Mouse (Mus musculus) olfactory bulb, adult 2 months (tissue): ENCODE results near the gene Tacc3.

Experiments used
- CTCF ChIP-seq: fragments of 200-500 bp; IDR thresholded peaks from 2 replicates; pipeline ENCODE4 v1.5.1; 2012; ENCODE audit warnings: low read depth, mild to moderate bottlenecking, low read length, moderate library complexity; ENCODE audit not compliant: insufficient read depth
- POLR2A ChIP-seq: fragments of 200-500 bp; IDR thresholded peaks from 2 replicates; pipeline ENCODE4 v1.6.1; 2012; ENCODE audit warnings: mild to moderate bottlenecking, low read depth, low read length, moderate library complexity; ENCODE audit not compliant: insufficient read depth

GRCm38 (mm10) chr5:33630061-33630460 is 27.9 kb upstream of the Tacc3 start:
- TF ChIP-seq CTCF (no peak), POLR2A (no peak)
